Mouse (Mus musculus) ES-Bruce4 (cell line): ENCODE measurements around the gene Cd40.

Source experiments
- CTCF ChIP-seq: IDR thresholded peaks from one replicate; pipeline ENCODE4 v1.8.1; 2011; ENCODE audit warnings: low read depth, low read length
- EP300 ChIP-seq: IDR thresholded peaks from 2 replicates; pipeline ENCODE4 v1.6.1; 2011; ENCODE audit warnings: low read depth, low read length; ENCODE audit not compliant: insufficient read depth
- POLR2A ChIP-seq: IDR thresholded peaks from one replicate; pipeline ENCODE4 v1.8.1; 2011; ENCODE audit warnings: low read length; ENCODE audit not compliant: insufficient read depth

DNA sequence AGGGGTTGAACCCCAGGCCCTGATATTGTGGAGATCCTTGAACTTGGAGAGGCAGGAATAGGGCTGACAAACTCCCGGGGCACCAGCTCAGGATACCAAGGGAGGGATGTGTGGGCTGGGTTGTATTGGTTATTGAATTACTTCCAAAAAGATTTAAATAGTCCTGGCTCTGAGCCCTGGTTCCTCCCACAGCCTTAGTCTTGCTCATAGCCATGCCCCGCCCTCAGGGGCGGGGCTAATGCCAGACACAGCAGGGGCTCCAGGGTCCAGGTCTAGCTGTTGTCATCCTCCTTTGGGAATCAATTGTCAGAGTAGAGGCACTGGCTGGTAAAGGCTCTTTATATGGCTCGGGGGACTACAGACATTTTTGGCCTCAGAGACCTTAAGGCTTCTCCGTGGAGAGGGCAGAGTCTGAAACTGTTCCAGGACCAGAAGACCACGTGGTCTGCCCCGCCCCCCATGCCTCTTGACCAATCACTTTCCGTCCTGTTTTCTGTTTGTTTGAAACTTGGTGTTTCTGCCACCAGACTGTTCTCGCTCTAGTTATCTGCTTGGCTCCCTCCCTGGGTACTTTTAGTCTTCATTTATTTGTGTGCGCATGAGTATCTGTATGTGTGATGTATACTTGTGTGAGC, 65.9 kb downstream of the Cd40 start:
- TF ChIP-seq EP300 (no peak), CTCF (no peak), POLR2A (no peak)
